Mouse (Mus musculus) kidney, postnatal 0 days (tissue): Measurements from ENCODE around the gene Ccdc106. TPM values are rescaled to one million over a fixed set of nuclear protein-coding genes. Genes with fewer than 3 reads are reported as not detected.

Experiments
- ATAC-seq: fragments of 200-750 bp; cut with Nextera tagmentation; replicated peaks from 2 replicates; pipeline ENCODE4 v1.8.0; 2017; ENCODE audit warnings: low read depth, moderate number of reproducible peaks, moderate TSS enrichment, moderate library complexity; ENCODE audit not compliant: low FRiP score
- DNase-seq: peaks from one replicate; pipeline ENCODE4 v3.0.0-alpha.2; 2016; ENCODE audit warnings: low spot score
- H3K27ac ChIP-seq: fragments of 300-500 bp; sonication (generic); 2 replicates; pipeline ENCODE4 v1.5.1; 2014; ENCODE audit warnings: mild to moderate bottlenecking
- H3K27me3 ChIP-seq: fragments of 300-500 bp; sonication (generic); 2 replicates; pipeline ENCODE4 v1.6.1; 2014; ENCODE audit warnings: low read length, mixed read lengths; ENCODE audit not compliant: insufficient read depth
- H3K36me3 ChIP-seq: fragments of 300-500 bp; sonication (generic); 2 replicates; pipeline ENCODE4 v1.6.1; 2014; ENCODE audit warnings: low read length, mixed read lengths; ENCODE audit not compliant: insufficient read depth
- H3K4me1 ChIP-seq: fragments of 300-500 bp; sonication (generic); replicated peaks from 2 replicates; pipeline ENCODE4 v1.6.1; 2014; ENCODE audit warnings: antibody characterized with exemption, low read length, mixed read lengths; ENCODE audit not compliant: insufficient read depth
- H3K4me2 ChIP-seq: fragments of 300-500 bp; sonication (generic); 2 replicates; pipeline ENCODE4 v1.6.1; 2014; ENCODE audit warnings: mild to moderate bottlenecking, low read length, moderate library complexity, mixed read lengths
- H3K4me3 ChIP-seq: fragments of 300-500 bp; sonication (generic); replicated peaks from 2 replicates; pipeline ENCODE4 v1.5.1; 2014; ENCODE audit warnings: low read depth, low read length
- H3K9ac ChIP-seq: fragments of 300-500 bp; sonication (generic); 2 replicates; pipeline ENCODE4 v1.6.1; 2014; ENCODE audit warnings: low read depth, low read length
- H3K9me3 ChIP-seq: fragments of 300-500 bp; sonication (generic); replicated peaks from 2 replicates; pipeline ENCODE4 v1.6.1; 2016; ENCODE audit warnings: low read length, inconsistent platforms, mixed read lengths
- CTCF ChIP-seq: IDR thresholded peaks from 2 replicates; pipeline ENCODE4 v1.5.1; 2016; ENCODE audit warnings: antibody characterized with exemption, low read depth, mild to moderate bottlenecking, moderate library complexity
- WGBS: fragments of 180-500 bp; shearing (Covaris S2); extraction: QIAGEN DNeasy Blood & Tissue Kit; methylation state at CpG from one replicate; pipeline ENCODE4 v1.1.7; 2014; 5-methylcytosine and 5-hydroxymethylcytosine counted together
- polyA plus RNA-seq: library from polyadenylated mRNA; unstranded; fragments of >200 nt; fragmentation: Nextera tagmentation; extraction: Ambion mirVana; gene quantifications from 2 replicates; pipeline ENCODE4 v1.2.1, GENCODE M21; 2015

Gene Ccdc106
- polyA plus RNA-seq, 1 experiment from 2014 or later, result 22.7 TPM

DNA sequence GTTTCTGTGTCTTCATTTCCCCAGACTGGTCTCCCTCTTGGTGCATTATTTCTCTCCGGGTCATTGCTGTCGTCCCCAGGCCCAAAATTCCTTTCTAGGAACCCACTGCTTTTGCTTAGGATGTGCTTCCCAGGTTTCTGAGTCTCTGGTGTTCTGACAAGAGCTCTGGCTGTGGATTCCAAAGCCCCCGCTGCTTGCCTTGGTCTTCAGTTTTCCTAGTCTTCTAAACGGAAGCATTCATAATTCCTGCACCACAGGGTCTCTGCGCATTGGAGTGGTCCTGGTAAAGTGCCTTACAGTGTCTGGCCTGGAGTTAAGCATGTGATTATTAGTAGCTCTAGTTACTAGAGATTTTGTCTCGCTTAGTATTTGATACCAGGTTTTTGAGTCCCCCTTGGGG lies 60.5 kb downstream of the Ccdc106 start:
- Histone ChIP-seq H3K4me2 (peak overlapping the region; percentile 61), H3K27ac (peak overlapping the region; percentile 96), H3K27me3 (no peaks in the 10 kb centered on the region), H3K9me3 (no peaks in the 10 kb centered on the region), H3K36me3 (peaks cover 45% of the 10 kb centered on the region; the same call in 1 of the 2 replicates), H3K9ac (peak overlapping the region; percentile 97), H3K4me1 (no peaks in the 10 kb centered on the region; the same call in 1 of the 2 replicates), H3K4me3 (peak overlapping the region; percentile 99)
- no peak for TF ChIP-seq CTCF
- ATAC-seq (no peak), DNase-seq (no peak)
- 11% methylated on average over 6 of the region's 6 CpGs for WGBS

DNA sequence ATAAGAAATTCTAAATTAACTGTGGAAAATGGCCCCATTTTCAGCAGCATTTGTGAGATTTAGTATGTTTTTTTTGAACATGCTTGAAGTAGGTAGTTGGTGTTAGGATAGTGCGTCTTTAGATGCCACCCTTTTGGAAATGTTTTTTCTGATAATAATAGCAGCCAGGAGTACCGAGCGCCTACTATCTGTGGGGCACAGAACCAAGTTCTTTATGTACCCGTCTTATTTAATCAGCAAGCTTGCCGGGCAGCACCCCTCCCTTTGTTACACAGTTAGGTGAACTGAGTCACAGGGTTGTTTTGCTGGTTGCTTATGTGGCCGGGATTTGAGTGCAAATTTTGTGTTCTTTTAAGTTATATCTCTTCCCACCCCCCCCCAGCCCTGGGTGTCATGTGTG lies 60.9 kb downstream of the Ccdc106 start:
- ATAC-seq (no peak), DNase-seq (no peak)
- H3K36me3 ChIP-seq, result peaks cover 47% of the 10 kb centered on the region; the same call in 1 of the 2 replicates
- no peak for TF ChIP-seq CTCF
- H3K27me3 ChIP-seq, result no peaks in the 10 kb centered on the region
- H3K4me1 ChIP-seq, result no peaks in the 10 kb centered on the region; the same call in 1 of the 2 replicates
- H3K4me2 ChIP-seq, result peak overlapping the region; percentile 61
- H3K9me3 ChIP-seq, result no peaks in the 10 kb centered on the region
- peak overlapping the region; percentile 97 for H3K9ac ChIP-seq
- no peak overlapping the region for H3K27ac ChIP-seq
- 58% methylated on average over 6 of the region's 6 CpGs for WGBS
- H3K4me3 ChIP-seq, result peak overlapping the region; percentile 99

DNA sequence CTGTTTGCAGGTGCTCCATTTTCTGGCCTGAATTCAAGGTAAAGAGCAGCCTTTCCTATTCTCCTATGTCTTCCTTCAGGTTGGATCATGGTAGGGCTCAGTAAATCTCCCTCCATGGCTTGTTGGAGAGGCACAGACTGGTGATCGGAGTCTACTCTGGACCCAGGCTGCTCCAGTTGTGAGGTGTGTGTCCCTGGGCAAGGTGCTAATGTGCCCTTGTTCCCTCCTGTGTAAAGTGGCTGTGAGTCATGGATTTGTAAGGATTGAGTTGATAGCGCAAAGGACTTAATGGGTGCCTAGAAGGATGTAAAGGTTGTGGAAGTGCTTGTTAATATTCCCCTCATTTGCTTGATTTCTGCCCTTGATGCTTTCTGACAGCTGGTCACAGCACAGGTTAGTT lies 61.6 kb downstream of the Ccdc106 start:
- no peak for TF ChIP-seq CTCF
- H3K27me3 ChIP-seq, result no peaks in the 10 kb centered on the region
- H3K9ac ChIP-seq, result no peak overlapping the region
- H3K9me3 ChIP-seq, result no peaks in the 10 kb centered on the region
- ATAC-seq (no peak), DNase-seq (no peak)
- no peak overlapping the region for H3K4me3 ChIP-seq
- H3K27ac ChIP-seq, result no peak overlapping the region
- no peak overlapping the region for H3K4me2 ChIP-seq
- H3K4me1 ChIP-seq, result no peaks in the 10 kb centered on the region; the same call in 1 of the 2 replicates
- peaks cover 41% of the 10 kb centered on the region; the same call in 1 of the 2 replicates for H3K36me3 ChIP-seq
- 92% methylated on average over 2 of the region's 2 CpGs for WGBS

DNA sequence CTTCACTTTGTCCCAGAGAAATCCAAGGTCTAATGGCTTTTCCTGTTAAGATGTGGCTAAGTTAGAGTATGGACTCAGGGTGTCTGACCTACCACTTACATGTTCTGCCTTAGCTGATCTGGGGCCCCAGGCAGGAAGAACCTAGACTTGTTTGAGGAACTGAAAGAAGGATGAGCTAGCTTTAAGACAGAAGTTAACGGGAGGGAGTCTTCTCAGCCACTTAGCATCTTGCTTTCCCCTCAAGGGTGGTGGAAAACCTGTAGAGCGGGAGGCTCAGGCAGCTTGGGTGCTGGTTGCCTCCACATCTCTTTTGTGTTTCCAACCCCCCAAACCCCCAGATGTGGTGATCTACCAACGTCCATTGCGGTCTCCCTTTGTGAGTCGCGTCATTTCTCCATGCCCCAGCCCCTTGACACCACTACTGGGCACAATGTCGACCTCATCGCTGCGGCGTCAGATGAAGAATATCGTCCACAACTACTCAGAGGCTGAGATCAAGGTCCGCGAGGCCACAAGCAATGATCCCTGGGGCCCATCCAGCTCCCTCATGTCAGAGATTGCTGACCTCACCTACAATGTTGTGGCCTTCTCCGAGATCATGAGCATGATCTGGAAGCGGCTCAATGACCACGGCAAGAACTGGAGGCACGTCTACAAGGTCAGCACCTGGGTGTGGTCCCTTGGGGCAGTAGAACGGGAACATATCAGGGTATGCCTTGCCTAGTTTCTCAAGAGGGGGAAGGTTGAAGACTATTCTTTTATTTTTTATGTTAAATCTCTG lies 63.2 kb downstream of the Ccdc106 start:
- Histone ChIP-seq H3K27me3 (no peaks in the 10 kb centered on the region), H3K27ac (no peak overlapping the region), H3K36me3 (peaks cover 30% of the 10 kb centered on the region; the same call in 1 of the 2 replicates), H3K4me2 (no peak overlapping the region), H3K9me3 (no peaks in the 10 kb centered on the region), H3K4me3 (no peak overlapping the region), H3K9ac (peak overlapping the region; percentile 18; the same call in 1 of the 2 replicates), H3K4me1 (no peaks in the 10 kb centered on the region; the same call in 1 of the 2 replicates)
- no peak for TF ChIP-seq CTCF
- DNase-seq, result no peak
- WGBS, result 87% methylated on average over 18 of the region's 18 CpGs
- no peak for ATAC-seq

DNA sequence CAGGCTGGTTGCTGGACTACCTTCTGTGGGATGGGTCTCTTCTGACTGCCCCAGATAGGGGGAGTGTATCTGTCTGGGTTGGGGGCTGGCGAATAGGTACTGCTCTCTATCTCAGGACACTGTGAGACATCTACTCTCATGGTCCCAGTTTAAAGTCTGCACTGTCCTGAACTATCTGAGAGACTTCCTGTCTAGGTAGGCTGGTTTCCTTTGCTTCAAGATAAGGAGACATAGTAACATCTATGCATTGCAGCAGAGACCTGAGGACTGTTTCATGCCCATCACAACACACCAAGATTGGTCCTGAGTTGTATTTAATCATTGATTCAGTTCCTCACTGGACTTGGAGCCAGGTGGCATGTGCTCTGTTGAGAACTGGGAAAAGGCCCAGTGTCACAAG lies 65.2 kb downstream of the Ccdc106 start:
- H3K4me1 ChIP-seq, result no peaks in the 10 kb centered on the region; the same call in 1 of the 2 replicates
- ATAC-seq (no peak), DNase-seq (no peak)
- no peak overlapping the region for H3K4me2 ChIP-seq
- 95% methylated on average over 1 of the region's 1 CpGs for WGBS
- H3K36me3 ChIP-seq, result peaks cover 38% of the 10 kb centered on the region; the same call in 1 of the 2 replicates
- TF ChIP-seq CTCF, result no peak
- no peaks in the 10 kb centered on the region for H3K9me3 ChIP-seq
- no peak overlapping the region for H3K27ac ChIP-seq
- no peak overlapping the region for H3K9ac ChIP-seq
- no peak overlapping the region for H3K4me3 ChIP-seq
- no peaks in the 10 kb centered on the region for H3K27me3 ChIP-seq

DNA sequence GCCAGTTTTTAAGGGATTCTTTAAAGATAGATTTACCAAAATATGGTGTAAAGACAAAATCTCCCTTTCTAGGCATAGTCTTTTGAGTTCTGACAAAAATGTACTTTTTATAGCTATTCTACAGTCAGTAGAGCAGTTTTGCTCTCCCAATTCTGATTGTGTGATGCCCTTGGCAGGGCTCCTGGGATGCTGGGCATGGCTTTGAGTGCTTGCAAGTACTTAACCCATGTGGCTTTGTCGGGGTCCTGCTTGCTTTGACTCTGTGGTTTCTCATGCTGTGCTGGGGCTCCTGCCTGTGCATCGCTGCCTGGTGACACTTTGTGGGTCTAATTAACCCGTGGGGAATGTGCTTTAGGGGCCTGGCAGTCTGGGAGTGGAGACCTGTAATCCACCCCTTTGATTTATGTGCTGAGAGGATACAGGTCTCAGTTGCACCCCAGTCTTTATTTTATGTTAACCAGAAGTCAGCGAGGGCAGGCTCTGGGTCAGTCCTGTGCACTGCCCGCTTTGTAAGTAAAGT lies 66.6 kb downstream of the Ccdc106 start:
- H3K4me1 ChIP-seq, result no peaks in the 10 kb centered on the region; the same call in 1 of the 2 replicates
- peaks cover 42% of the 10 kb centered on the region; the same call in 1 of the 2 replicates for H3K36me3 ChIP-seq
- H3K4me3 ChIP-seq, result no peak overlapping the region
- no peak for DNase-seq
- no peaks in the 10 kb centered on the region for H3K27me3 ChIP-seq
- H3K4me2 ChIP-seq, result no peak overlapping the region
- WGBS, result 35% methylated on average over 5 of the region's 5 CpGs
- no peaks in the 10 kb centered on the region for H3K9me3 ChIP-seq
- ATAC-seq, result no peak
- 0 out of 2 replicates have a peak overlapping the region, but pooled peaks have one; percentile 8 for H3K9ac ChIP-seq
- no peak overlapping the region for H3K27ac ChIP-seq
- no peak for TF ChIP-seq CTCF
